Mouse (Mus musculus) liver, embryonic 14.5 days (tissue): ENCODE measurements around the gene Nrg3. TPM values are rescaled to one million over a fixed set of nuclear protein-coding genes. Genes with fewer than 3 reads are reported as not detected.

Experiments used
- ATAC-seq: fragments of 200-750 bp; cut with Nextera tagmentation; 2 replicates; pipeline ENCODE4 v1.8.0; 2017; ENCODE audit warnings: moderate number of reproducible peaks, mild to moderate bottlenecking, moderate library complexity; ENCODE audit not compliant: insufficient read depth
- DNase-seq, 3 experiments: peaks; one replicate each; pipeline ENCODE4 v3.0.0-alpha.2; 2012 to 2013; ENCODE audit warnings: low read depth in 3 of 3, low spot score in 3 of 3
- H3K27ac ChIP-seq: fragments of 300-500 bp; sonication (generic); 2 replicates; pipeline ENCODE4 v1.5.1; 2014; ENCODE audit warnings: moderate library complexity, mild to moderate bottlenecking, control low read depth, inconsistent platforms
- H3K27me3 ChIP-seq: fragments of 300-500 bp; sonication (generic); 2 replicates; pipeline ENCODE4 v1.6.1; 2014; ENCODE audit warnings: mild to moderate bottlenecking, low read length, moderate library complexity; ENCODE audit not compliant: control insufficient read depth, insufficient read depth
- H3K36me3 ChIP-seq: fragments of 300-500 bp; sonication (generic); replicated peaks from 2 replicates; pipeline ENCODE4 v1.6.1; 2014; ENCODE audit warnings: low read depth; ENCODE audit not compliant: control insufficient read depth, insufficient read depth
- H3K4me1 ChIP-seq, 2 experiments: fragments of 200-500 bp in 1 of 2; fragments of 300-500 bp in 1 of 2; sonication (generic) in 1 of 2; replicated peaks; 2 replicates each; pipeline ENCODE4 v1.6.1; 2012 to 2014; ENCODE audit warnings: antibody characterized with exemption in 1 of 2, inconsistent platforms in 1 of 2, low read length in 1 of 2; ENCODE audit not compliant: control insufficient read depth in 2 of 2, insufficient read depth in 2 of 2
- H3K4me2 ChIP-seq: fragments of 300-500 bp; sonication (generic); 2 replicates; pipeline ENCODE4 v1.6.1; 2014; ENCODE audit warnings: low read depth, mild to moderate bottlenecking, control low read depth, moderate library complexity
- H3K4me3 ChIP-seq, 2 experiments: fragments of 200-500 bp in 1 of 2; fragments of 300-500 bp in 1 of 2; sonication (generic) in 1 of 2; 2 replicates each; pipeline ENCODE4 v1.5.1; 2012 to 2014; ENCODE audit warnings: low read depth in 2 of 2, low read length in 2 of 2, mild to moderate bottlenecking in 2 of 2, control low read depth in 1 of 2, inconsistent platforms in 1 of 2, moderate library complexity in 1 of 2; ENCODE audit not compliant: insufficient read depth in 1 of 2
- H3K9ac ChIP-seq: fragments of 300-500 bp; sonication (generic); replicated peaks from 2 replicates; pipeline ENCODE4 v1.6.1; 2014; ENCODE audit warnings: mild to moderate bottlenecking, control low read depth, moderate library complexity
- H3K9me3 ChIP-seq: fragments of 300-500 bp; sonication (generic); 2 replicates; pipeline ENCODE4 v1.6.1; 2016; ENCODE audit warnings: low read length, mixed read lengths; ENCODE audit not compliant: control insufficient read depth
- CTCF ChIP-seq: IDR thresholded peaks from 2 replicates; pipeline ENCODE4 v1.5.1; 2016; ENCODE audit warnings: antibody characterized with exemption, low read depth, control low read depth
- EP300 ChIP-seq: IDR thresholded peaks from 2 replicates; pipeline ENCODE4 v1.6.1; 2016; ENCODE audit warnings: antibody characterized with exemption, low read depth
- WGBS: fragments of 180-500 bp; shearing (Covaris S2); extraction: QIAGEN DNeasy Blood & Tissue Kit; methylation state at CpG from one replicate; pipeline ENCODE4 v1.1.7; 2014; ENCODE audit not compliant: insufficient replicate concordance; 5-methylcytosine and 5-hydroxymethylcytosine counted together
- polyA plus RNA-seq, 2 experiments: library from polyadenylated mRNA; depleted of rRNA in 1 of 2; stranded (reverse) in 1 of 2; unstranded in 1 of 2; fragments of >200 nt; fragmentation: Nextera tagmentation in 1 of 2; extraction: Ambion mirVana in 1 of 2; gene quantifications; 2 replicates each; pipeline versions ENCODE4 v1.2.1 to v1.2.3; 2012 to 2014

The Nrg3 gene
- polyA plus RNA-seq, 2 experiments = not detected

- DNase-seq = no peak
- WGBS = 10% methylated on average over 12 of the region's 12 CpGs
These were observed 1.5 kb downstream of the Nrg3 start for GRCm38 (mm10) chr14:39471236-39471981.

GRCm38 (mm10) chr14:39445501-39445900 is 27.4 kb downstream of the Nrg3 start:
- ATAC-seq (no peak), DNase-seq (no peak)
- WGBS = 40% methylated on average over 1 of the region's 1 CpGs
- Histone ChIP-seq H3K36me3 (no peaks in the 10 kb centered on the region), H3K27me3 (no peaks in the 10 kb centered on the region), H3K4me3 (no peak overlapping the region), H3K9me3 (no peaks in the 10 kb centered on the region), H3K4me2 (no peak overlapping the region), H3K27ac (no peak overlapping the region), H3K4me1 (no peaks in the 10 kb centered on the region), H3K9ac (no peak overlapping the region)
- no peak for TF ChIP-seq EP300
- TF ChIP-seq CTCF = no peak

More at GRCm38 (mm10) chr14:39471236-39471981, 1.5 kb downstream of the Nrg3 start:
- H3K4me1 ChIP-seq = no peaks in the 10 kb centered on the region
- no peak for ATAC-seq
- H3K36me3 ChIP-seq = no peaks in the 10 kb centered on the region
- H3K9ac ChIP-seq = no peak overlapping the region
- peaks cover 46% of the 10 kb centered on the region for H3K27me3 ChIP-seq
- no peak overlapping the region for H3K4me2 ChIP-seq
- H3K4me3 ChIP-seq = no peak overlapping the region
- no peaks in the 10 kb centered on the region for H3K9me3 ChIP-seq
- no peak for TF ChIP-seq CTCF
- TF ChIP-seq EP300 = no peak
- H3K27ac ChIP-seq = no peak overlapping the region

- 33% methylated on average over 5 of the region's 5 CpGs for WGBS
- Histone ChIP-seq H3K27me3 (no peaks in the 10 kb centered on the region), H3K36me3 (no peaks in the 10 kb centered on the region), H3K4me3 (no peak overlapping the region), H3K27ac (no peak overlapping the region), H3K9ac (no peak overlapping the region), H3K9me3 (no peaks in the 10 kb centered on the region), H3K4me2 (no peak overlapping the region), H3K4me1 (no peaks in the 10 kb centered on the region)
- no peak for DNase-seq
- no peak for ATAC-seq
- TF ChIP-seq EP300 (no peak), CTCF (no peak)
These were observed 44.4 kb downstream of the Nrg3 start for GRCm38 (mm10) chr14:39428503-39428902.

GRCm38 (mm10) chr14:39421874-39422273 is 51.0 kb downstream of the Nrg3 start:
- DNase-seq (no peak), ATAC-seq (no peak)
- no peak overlapping the region for H3K4me2 ChIP-seq
- H3K4me1 ChIP-seq = no peaks in the 10 kb centered on the region
- no peaks in the 10 kb centered on the region for H3K9me3 ChIP-seq
- H3K36me3 ChIP-seq = no peaks in the 10 kb centered on the region
- TF ChIP-seq CTCF (no peak), EP300 (no peak)
- H3K27ac ChIP-seq = no peak overlapping the region
- H3K27me3 ChIP-seq = no peaks in the 10 kb centered on the region
- no peak overlapping the region for H3K4me3 ChIP-seq
- no peak overlapping the region for H3K9ac ChIP-seq
- WGBS = 64% methylated on average over 1 of the region's 1 CpGs

GRCm38 (mm10) chr14:39413270-39413669 is 59.6 kb downstream of the Nrg3 start:
- ATAC-seq (no peak), DNase-seq (no peak)
- no peak overlapping the region for H3K4me2 ChIP-seq
- H3K27me3 ChIP-seq = no peaks in the 10 kb centered on the region
- H3K9me3 ChIP-seq = no peaks in the 10 kb centered on the region
- H3K27ac ChIP-seq = no peak overlapping the region
- no peak for TF ChIP-seq EP300
- TF ChIP-seq CTCF = no peak
- H3K36me3 ChIP-seq = no peaks in the 10 kb centered on the region
- WGBS = 54% methylated on average over 9 of the region's 9 CpGs
- no peaks in the 10 kb centered on the region for H3K4me1 ChIP-seq
- H3K9ac ChIP-seq = no peak overlapping the region
- no peak overlapping the region for H3K4me3 ChIP-seq
